Mouse (Mus musculus): Measurements from ENCODE around the gene Pgam2. TPM values are rescaled to one million over a fixed set of nuclear protein-coding genes. Genes with fewer than 3 reads are reported as not detected.

Gene Pgam2
- not detected in 2 replicates for polyA plus RNA-seq (2012; ENCODE audit: low replicate concordance)

DNA sequence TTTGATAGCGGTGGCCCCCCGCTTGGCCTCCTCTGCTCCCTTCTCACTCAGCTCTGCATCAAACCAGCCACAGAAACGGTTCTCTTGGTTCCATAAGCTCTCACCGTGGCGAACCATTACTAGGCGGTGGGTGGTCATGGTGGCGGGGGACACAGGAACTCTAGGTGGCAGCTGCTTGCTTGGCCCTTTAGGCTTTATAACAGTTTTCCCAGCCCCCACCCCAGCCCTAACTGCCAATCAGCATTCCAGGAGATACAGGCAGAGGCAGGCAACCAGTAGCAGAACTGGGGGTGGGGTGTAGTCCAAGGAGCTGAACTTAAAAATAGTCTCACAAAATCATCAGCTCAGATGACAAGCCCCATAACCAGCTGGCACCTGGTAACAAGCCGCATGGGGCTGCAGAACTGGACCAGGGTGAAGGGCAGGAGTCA, at the start of gene Pgam2:
TSS of gene Pgam2 (minus strand) at position 183 of the 431 bp plus-strand sequence.

GRCm38 (mm10) chr11:5837251-5838246, 34.0 kb upstream of the Pgam2 start, which contains the start of gene Polm:
Gene Polm, minus strand, starts transcription at chr11:5838016.

DNA sequence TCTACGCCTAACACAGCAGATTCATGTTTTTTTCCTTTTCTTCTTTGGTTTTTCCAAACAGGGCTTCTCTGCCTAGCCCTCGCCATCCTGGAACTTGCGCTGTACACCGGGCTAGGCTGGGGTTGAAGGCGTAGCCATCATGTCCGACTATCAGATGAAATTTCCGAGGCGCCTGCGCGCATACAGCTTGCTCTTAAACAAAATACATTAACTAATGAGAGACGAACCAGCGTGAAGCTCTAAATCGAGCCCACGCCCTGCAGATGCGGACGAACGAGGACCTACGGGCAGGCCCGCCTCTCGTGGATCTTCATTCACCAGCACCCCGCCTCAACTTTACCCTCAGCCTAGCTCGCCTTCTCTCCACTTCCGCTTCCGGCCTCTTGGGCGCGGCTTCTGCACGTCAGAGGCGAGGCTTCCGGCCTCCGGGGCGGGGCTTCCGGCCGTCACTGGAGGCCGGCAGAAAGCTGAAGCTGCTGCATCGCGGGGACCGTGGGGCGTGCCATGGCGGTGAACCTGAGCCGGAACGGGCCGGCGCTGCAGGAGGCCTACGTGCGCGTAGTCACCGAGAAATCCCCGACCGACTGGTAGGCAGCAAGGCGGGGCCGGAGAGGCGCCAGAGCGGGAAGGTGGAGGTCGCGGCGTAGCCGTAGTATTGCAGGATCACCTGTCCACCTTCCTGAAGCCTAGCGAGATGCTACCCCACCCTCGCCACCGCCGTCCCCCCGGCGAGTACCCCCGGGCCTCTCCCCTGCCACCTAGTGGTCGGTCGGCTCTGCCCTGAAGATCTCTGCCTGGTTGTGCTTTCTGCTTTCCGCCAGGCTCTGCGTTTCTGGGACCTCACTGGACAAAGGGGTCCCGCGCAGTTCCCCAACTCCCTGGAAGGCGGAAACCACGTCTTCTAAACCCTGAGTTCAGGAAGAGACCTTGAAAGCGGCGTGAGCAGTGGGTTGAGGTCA, 15.2 kb downstream of the Pgam2 start, which contains the start of gene Dbnl:
TSS of gene Dbnl (plus strand) at position 433 of the 959 bp plus-strand sequence.

GRCm38 (mm10) chr11:5761820-5762632, 41.5 kb downstream of the Pgam2 start, which contains the start of gene Urgcp:
Gene Urgcp, minus strand, starts transcription at chr11:5762376.

Other genes with a start within 250 kb of the Pgam2 start
- gene Ankrd36, start 234.0 kb downstream of the Pgam2 start, polyA plus RNA-seq (2012; ENCODE audit: low replicate concordance) = not detected in 2 replicates
- gene Mrps24, start 88.1 kb downstream of the Pgam2 start, polyA plus RNA-seq (2012; ENCODE audit: low replicate concordance) = 144 and 150 TPM in 2 replicates
- gene Urgcp, start 41.4 kb downstream of the Pgam2 start, polyA plus RNA-seq (2012; ENCODE audit: low replicate concordance) = 8.6 and 10.7 TPM in 2 replicates
- 66.3 and 74.6 TPM in 2 replicates for gene Dbnl, start 15.2 kb downstream of the Pgam2 start, polyA plus RNA-seq (2012; ENCODE audit: low replicate concordance)
- gene Polm, start 34.3 kb upstream of the Pgam2 start, polyA plus RNA-seq (2012; ENCODE audit: low replicate concordance) = 15.9 and 19.7 TPM in 2 replicates
- 1.7 and 2.8 TPM in 2 replicates for gene Aebp1, start 58.2 kb upstream of the Pgam2 start, polyA plus RNA-seq (2012; ENCODE audit: low replicate concordance)
- 774 and 1,099 TPM in 2 replicates for gene Pold2, start 74.6 kb upstream of the Pgam2 start, polyA plus RNA-seq (2012; ENCODE audit: low replicate concordance)
- not detected in 2 replicates for gene Myl7, start 95.0 kb upstream of the Pgam2 start, polyA plus RNA-seq (2012; ENCODE audit: low replicate concordance)
- gene Gck, start 146.3 kb upstream of the Pgam2 start, polyA plus RNA-seq (2012; ENCODE audit: low replicate concordance) = 0.08 TPM in 1 of 2 replicates, not detected in the other
- gene Ykt6, start 152.0 kb upstream of the Pgam2 start, polyA plus RNA-seq (2012; ENCODE audit: low replicate concordance) = 4.8 and 9.3 TPM in 2 replicates

All from leukemia stem cell, adult 10-12 weeks (primary cell).